Mouse (Mus musculus) brown adipose tissue, adult 24 weeks (tissue): ENCODE measurements around the gene Astn2. TPM values are rescaled to one million over a fixed set of nuclear protein-coding genes. Genes with fewer than 3 reads are reported as not detected.

Experiments
- H3K27ac ChIP-seq: fragments of 200-500 bp; replicated peaks from 2 replicates; pipeline ENCODE4 v1.5.1; 2012; ENCODE audit warnings: low read depth, mild to moderate bottlenecking, low read length
- H3K4me1 ChIP-seq: fragments of 200-500 bp; 2 replicates; pipeline ENCODE4 v1.6.1; 2012; ENCODE audit warnings: low read length, mixed read lengths; ENCODE audit not compliant: control insufficient read depth, insufficient read depth, insufficient read length
- H3K4me3 ChIP-seq: fragments of 200-500 bp; 2 replicates; pipeline ENCODE4 v1.5.1; 2012; ENCODE audit warnings: low read depth, mild to moderate bottlenecking, low read length, moderate library complexity; ENCODE audit not compliant: insufficient read depth
- polyA plus RNA-seq: library from polyadenylated mRNA; stranded (reverse); fragments of >200 nt; gene quantifications from 2 replicates; pipeline ENCODE4 v1.2.4, GENCODE M21; 2012; ENCODE audit not compliant: missing spikeins, insufficient read depth, insufficient read length

Gene Astn2
- polyA plus RNA-seq, 1 experiment: not detected

DNA sequence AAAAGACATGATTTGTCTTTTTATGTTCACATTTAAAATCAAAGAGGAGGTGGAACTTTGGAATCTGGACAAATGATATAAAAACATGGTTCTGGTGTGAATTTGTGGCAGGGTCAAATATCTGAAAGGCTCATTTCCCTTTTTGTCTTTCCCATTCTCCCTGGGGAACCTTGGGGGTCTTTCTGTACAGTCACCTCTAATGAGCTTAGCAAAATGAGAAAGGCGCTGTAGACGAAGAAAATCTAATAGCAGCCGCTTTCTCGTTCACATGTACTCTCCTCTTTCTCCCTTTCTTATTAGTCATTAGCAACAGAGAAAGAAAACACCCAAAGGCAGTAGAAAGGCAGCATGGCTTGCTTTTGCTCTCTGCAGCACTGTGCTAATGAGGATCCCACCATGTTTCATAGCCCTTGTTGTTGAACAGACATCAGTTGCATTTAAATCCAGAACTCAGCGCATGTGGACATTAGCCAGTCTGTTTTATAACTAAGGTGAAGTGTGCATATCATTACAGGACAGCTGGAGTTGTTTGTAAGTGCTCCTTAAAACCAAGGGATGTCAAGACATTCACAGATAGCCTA lies 737.3 kb downstream of the Astn2 start:
- Histone ChIP-seq H3K4me3 (no peak overlapping the region), H3K27ac (no peak overlapping the region), H3K4me1 (no peaks in the 10 kb centered on the region)

DNA sequence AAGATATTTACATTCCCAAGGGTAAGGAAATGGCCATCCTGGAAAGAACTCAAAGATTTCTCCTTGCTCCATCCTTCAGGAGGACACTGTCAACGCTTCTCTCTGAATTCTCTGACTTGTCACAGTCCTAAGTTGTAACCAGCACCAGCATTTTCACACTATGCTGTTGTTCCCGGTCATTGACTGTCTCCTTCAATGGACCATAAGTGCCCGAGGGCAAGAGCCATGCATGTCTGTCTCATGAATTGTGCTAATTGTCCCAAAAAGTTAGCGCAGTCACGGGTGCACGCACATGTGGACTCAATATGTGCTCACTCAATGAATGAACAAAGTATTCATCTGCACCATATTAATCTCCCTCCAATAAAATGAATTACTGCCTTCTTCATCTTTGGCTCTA lies 741.2 kb downstream of the Astn2 start:
- H3K4me1 ChIP-seq: no peaks in the 10 kb centered on the region
- H3K4me3 ChIP-seq: no peak overlapping the region
- no peak overlapping the region for H3K27ac ChIP-seq

DNA sequence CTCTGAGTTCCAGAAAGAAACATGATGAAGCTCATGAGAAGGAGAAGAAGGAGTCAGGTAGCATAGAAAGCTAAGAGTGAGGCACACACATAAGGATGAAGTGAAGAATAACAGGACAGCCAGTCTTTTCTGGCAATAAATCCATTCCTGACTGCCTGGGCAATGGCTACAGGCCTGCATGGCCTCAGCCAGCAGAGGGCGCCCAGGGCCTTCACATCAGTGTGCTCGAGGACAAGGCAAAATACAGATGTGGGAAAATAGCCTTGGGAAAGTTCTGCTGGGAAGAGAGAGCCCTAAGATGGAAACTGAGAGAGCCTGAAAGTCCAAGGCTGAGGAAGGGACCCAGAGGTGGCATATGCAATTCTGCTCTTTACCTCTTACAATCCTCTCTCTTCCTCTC lies 749.7 kb downstream of the Astn2 start:
- H3K4me3 ChIP-seq: no peak overlapping the region
- H3K27ac ChIP-seq: no peak overlapping the region
- H3K4me1 ChIP-seq: no peaks in the 10 kb centered on the region

DNA sequence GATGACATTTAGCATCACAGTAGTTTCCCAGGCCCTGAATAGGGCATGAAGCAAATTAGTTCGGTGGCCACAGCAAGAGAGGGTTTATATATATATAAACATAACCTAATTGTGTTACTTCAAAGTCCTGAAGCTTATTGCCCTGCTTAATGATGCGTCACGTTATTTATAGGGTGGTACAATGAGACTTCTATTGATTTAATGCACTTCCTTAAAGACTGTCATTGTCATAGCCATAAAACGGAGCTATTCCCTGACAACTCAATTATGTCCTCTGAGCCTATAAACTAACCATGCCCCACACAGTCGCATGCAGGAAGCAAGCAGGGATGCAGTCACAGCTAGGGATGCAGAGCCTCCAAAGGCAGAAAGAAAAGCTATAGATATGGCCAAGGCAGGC lies 761.8 kb downstream of the Astn2 start:
- H3K4me3 ChIP-seq: no peak overlapping the region
- H3K4me1 ChIP-seq: no peaks in the 10 kb centered on the region
- H3K27ac ChIP-seq: no peak overlapping the region

DNA sequence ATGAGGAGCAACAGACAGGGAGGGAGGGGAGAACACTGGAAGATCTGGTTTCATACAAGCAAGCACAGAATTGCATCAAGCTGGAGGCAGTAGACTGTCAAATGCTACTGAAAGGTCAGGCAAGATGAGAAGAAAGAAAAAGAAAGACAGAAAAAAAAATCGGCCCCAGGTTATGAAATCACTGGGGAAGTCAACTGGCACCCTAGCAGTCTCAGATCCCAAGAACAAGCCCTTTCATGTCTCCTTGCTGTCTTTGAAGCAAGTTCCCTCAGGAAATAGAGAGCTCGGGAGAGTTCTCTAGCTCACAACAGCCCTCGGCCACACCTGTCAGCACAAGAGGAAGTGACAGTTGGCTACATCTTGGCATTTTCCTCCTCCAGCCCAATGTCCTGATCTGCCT lies 766.2 kb downstream of the Astn2 start:
- H3K27ac ChIP-seq: no peak overlapping the region
- H3K4me3 ChIP-seq: no peak overlapping the region
- H3K4me1 ChIP-seq: no peaks in the 10 kb centered on the region

DNA sequence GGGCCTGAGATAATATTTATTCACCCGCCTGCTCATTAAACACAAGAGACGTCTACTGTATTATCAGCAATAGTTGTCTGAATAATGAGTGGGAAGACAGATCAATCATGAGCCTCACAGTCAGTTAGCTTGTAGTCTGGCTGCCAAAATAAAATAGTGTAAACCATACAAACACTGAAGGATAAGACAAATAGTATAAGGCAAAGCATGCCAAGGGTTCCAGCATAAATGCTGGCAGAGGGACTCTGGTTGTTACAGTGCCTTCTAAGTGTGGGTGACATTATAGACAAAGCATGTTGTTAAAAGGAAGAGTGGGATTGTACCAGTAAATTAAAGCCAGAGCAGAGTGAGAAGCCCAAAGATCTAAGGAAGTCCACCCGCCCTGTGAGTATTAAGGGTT lies 784.3 kb downstream of the Astn2 start:
- no peak overlapping the region for H3K27ac ChIP-seq
- no peak overlapping the region for H3K4me3 ChIP-seq
- no peaks in the 10 kb centered on the region for H3K4me1 ChIP-seq

DNA sequence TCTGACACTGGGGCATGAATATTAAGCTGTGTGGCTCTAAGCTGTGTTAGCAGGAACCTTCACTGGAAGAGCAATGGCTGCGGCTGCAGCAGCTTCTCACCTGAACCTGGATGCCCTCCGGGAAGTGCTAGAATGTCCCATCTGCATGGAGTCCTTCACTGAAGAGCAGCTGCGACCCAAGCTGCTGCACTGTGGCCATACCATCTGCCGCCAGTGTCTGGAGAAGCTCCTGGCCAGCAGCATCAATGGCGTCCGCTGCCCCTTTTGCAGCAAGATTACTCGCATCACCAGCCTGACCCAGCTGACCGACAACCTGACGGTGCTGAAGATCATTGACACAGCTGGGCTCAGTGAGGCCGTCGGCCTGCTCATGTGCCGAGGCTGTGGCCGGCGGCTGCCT lies 791.3 kb downstream of the Astn2 start:
- Histone ChIP-seq H3K4me3 (no peak overlapping the region), H3K4me1 (peaks cover 10% of the 10 kb centered on the region), H3K27ac (no peak overlapping the region)

DNA sequence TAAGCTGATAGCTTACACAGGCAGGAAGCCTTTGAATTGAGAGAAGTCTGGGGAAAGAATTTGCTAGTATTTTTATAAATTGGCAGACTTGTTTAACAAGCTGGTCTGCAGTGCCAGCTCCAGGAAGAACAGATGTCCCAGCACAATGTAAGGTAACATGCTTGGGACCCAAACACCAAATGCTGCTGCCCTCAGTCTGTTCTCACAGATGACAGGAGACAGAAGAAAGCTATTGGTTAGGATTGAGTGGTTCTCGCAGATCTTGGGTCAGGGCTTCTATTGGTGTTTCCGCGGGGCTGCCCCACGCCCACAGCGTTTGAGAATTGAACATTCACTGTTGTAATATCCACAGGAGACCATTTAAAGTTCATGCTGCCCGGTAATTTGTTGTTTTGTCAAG lies 793.5 kb downstream of the Astn2 start:
- Histone ChIP-seq H3K4me3 (no peak overlapping the region), H3K27ac (peak overlapping the region; percentile 43), H3K4me1 (peaks cover 14% of the 10 kb centered on the region)

DNA sequence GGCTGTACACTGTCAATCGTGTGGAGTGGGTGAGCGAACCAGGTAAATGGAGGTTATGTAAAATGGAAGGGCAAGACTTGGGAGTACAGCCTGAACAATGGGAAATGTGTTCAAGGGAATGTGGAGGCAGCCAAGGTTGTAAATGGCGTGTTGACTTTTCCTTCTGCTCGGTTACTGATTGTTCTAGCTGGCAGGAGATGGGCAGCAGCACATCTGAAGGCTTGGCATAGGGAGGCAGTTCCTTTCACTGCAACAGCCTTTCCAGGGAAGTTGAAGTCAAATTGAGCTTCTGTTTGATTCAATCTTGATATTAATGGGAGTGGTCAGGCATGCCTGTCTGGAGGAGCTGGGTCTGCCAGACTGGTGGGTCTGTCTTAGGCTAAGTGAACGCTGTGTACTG lies 794.1 kb downstream of the Astn2 start:
- Histone ChIP-seq H3K4me3 (no peak overlapping the region), H3K27ac (peak overlapping the region; percentile 96), H3K4me1 (peaks cover 14% of the 10 kb centered on the region)

DNA sequence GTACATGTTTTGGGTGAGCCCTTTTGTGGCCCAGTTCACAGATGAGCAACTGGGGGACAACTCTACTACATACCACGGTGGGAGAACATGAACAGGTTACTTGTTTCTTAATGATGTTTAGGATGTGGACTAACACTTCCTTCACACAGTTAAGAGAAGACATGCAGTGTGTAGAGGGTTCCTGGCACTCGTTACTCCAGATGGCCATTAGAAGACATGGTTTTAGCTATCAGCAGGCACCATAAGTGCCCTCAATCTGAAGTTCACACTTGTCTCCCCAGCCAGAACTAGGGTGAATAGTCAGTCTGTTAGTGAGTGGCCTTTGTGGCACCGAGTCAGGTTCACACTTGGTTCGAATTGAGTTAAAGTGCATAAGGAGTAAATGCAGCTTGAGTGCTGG lies 796.3 kb downstream of the Astn2 start:
- Histone ChIP-seq H3K4me1 (peaks cover 14% of the 10 kb centered on the region), H3K4me3 (no peak overlapping the region), H3K27ac (peak overlapping the region; percentile 5; the same call in 1 of the 2 replicates)

DNA sequence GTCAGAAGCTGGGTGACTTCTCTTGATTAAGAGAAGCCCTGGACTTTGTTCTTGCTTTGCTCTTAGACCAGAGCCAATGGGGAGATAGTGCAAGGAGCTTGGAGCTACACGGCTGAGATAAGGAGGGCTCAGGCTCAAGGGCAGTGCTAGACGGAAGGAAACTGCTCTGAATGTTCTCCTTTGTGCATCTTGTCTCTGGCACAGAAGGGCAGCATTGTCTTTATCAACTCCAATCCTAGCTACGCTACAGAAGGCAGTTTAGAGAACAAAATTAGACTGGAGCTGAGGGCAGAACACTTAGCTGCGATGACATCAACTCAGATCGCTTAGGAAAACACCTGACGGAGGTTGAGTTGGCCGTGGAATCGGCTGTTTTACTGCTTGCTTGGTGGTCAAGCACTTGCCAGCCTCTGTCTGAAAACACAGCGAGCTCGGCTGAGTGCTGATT lies 797.2 kb downstream of the Astn2 start:
- Histone ChIP-seq H3K4me1 (peaks cover 14% of the 10 kb centered on the region), H3K27ac (no peak overlapping the region), H3K4me3 (no peak overlapping the region)

DNA sequence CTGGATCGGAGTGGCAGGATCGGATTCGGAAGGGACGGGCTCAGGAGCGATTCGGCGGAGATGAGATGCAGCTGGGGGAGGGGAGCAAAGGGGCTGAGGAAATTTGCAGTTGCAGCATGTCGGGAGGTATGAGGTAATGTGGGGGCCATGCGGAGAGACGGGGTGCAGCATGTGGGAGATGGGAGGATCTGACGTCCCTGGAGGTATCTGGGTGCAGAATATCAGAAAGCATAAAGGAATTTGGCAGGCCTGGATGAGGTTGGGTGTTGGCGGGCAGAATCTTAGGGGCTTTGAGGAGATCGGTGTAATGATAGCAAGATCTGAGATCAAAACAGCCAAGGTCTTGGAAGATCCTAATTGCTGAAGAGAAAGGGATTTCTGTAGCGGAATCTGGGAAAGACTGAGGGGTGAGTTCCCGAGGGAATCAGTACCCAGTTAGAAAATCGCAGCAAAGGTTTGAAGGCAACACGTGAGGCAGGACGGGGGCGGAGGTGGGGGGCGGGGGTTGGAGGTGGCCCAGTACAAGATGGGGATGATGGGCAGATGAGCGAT lies 799.2 kb downstream of the Astn2 start:
- Histone ChIP-seq H3K4me1 (peaks cover 7% of the 10 kb centered on the region), H3K27ac (0 out of 2 replicates have a peak overlapping the region, but pooled peaks have one; percentile 6), H3K4me3 (peak overlapping the region; percentile 84)

DNA sequence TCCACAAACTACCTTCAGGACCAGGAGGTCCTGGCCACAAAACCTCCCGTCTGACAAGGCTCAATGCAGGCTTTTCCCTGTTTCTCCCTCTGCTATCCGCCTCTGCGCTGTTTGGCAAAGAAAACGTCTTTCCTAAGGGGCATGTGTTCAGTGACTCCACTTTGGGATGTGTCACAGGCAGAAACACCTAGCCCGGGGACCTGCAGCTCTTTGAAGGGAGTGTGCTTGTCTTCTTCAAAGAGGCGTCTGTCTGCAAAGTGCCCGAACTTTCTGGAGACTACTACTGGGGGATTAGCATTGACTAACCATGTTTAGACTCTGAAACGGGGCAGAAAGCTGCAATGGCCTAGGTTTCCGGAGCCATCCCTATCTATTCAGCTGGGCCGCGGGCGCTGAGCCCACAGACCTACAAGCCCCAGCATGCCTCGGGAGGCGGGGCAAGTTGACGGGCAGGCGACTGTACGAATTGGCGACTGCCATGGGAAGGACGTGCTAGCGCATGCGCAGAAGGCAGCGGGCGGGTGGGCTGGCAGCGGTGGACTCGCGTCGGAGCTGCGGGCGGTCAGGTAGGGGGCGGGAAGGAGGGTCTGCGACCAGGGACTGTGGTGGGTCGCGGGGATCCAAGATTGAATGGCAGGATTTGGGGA lies 799.8 kb downstream of the Astn2 start, which contains the start of gene Trim32:
TSS of gene Trim32 (plus strand) at position 483 of the 647 bp plus-strand sequence.
- peaks cover 4% of the 10 kb centered on the region for H3K4me1 ChIP-seq
- peak within 1 kb of the TSS; percentile 84 for H3K4me3 ChIP-seq
- 0 out of 2 replicates have a peak within 1 kb of the TSS, but pooled peaks have one; percentile 6 for H3K27ac ChIP-seq

DNA sequence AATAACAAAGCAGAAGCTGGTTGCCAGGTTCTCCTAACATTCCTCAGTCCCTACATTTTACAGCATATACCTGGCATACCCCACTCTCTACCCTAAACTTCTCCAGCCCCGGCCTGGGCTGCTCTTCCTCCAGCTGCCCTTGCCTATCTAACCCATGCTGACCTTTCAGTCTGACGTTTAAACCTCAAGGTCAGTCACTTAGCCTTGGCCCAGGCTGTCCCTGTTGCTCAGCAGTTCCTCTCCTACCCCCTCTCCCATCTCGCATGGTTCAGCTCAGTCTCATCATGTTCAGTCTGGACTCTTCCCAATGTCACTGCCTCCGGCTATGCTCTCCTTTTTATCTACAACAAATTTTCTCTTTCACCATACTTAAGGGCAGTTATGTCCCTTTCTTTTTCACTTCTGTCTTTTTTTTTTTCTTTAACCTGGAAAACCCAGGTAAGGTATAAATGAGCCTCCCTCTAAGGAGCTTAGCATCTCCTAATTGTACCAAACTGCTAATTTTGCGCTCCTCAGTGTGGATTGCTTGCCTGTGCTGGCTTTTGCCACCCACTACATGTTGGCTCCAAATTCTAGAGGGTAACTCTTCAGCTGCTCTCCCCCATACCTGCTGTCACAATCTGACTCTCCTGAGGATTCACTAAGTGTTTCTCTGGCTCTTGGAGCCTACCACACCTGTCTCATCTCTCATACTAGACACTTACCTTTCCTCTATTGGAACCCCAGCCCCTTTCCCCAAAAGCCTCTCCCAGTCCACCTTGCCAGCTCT lies 809.6 kb downstream of the Astn2 start:
- H3K4me1 ChIP-seq: no peaks in the 10 kb centered on the region
- H3K27ac ChIP-seq: no peak overlapping the region
- H3K4me3 ChIP-seq: no peak overlapping the region

DNA sequence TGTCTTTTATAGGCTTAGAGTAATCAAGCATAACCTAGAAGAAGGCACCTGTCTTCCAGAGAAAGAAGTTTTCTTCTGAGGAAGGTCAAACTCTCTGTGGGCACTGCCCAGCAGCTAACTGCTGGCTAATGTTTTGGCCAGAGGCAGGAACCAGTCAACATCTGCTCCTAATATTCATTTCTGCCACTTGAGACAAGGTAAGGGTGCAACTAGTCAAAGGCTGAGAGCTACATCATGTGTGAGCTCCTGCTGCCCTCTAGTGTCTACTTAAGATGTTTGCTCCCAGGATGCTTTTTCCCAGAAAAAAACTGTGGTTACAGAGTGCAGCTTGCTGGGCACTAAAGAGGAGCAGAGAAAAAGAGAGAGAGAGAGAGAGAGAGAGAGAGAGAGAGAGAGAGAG lies 814.6 kb downstream of the Astn2 start:
- Histone ChIP-seq H3K27ac (no peak overlapping the region), H3K4me1 (no peaks in the 10 kb centered on the region), H3K4me3 (no peak overlapping the region)
